Mouse (Mus musculus) liver, embryonic 14.5 days (tissue): ENCODE measurements around the gene Gm20431.

ENCODE experiments used
- CTCF ChIP-seq: IDR thresholded peaks from 2 replicates; pipeline ENCODE4 v1.5.1; 2016; ENCODE audit warnings: antibody characterized with exemption, low read depth, control low read depth
- EP300 ChIP-seq: IDR thresholded peaks from 2 replicates; pipeline ENCODE4 v1.6.1; 2016; ENCODE audit warnings: antibody characterized with exemption, low read depth

DNA sequence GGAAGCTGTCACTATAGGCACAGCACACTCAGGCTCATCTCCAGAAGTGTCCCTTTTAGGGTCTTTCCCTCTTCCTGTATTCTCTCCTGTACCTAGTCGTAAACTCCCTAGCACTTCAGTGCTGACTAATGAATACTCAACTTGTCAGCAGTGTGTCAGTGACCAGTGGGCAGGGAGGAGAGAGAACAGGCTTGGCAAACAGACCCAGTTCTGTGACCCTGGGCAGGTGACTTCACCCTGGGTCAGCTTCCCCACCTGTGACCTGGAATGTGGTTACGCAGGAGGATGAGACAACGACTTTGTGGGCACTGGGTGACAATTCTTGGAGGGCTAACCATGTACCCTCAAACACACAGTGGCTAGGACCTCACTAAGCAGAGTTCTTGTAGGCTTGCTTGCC is 44.3 kb downstream of the Gm20431 start:
- TF ChIP-seq EP300 (no peak), CTCF (no peak)
